Mouse (Mus musculus) adrenal gland, adult 2 months (tissue): ENCODE results near the gene Wnk2. TPM values are rescaled to one million over a fixed set of nuclear protein-coding genes. Genes with fewer than 3 reads are reported as not detected.
A peak's percentile ranks its signal among the peaks of the same experiment; 100 is the strongest.

Experiments used
- DNase-seq: peaks from one replicate; pipeline ENCODE4 v3.0.0; 2021
- long read RNA-seq: library from polyadenylated mRNA; stranded (forward); transcript quantifications from one replicate; pipeline ENCODE4 v2.0.0, GENCODE M21; 2021
- polyA plus RNA-seq: library from polyadenylated mRNA; depleted of rRNA; stranded (reverse); fragments of >200 nt; gene quantifications from 2 replicates; pipeline ENCODE4 v1.2.3, GENCODE M21; 2012; rRNA removed
- total RNA-seq, 2 experiments: library from RNA; stranded (reverse); gene quantifications; 2 replicates each; pipeline ENCODE4 v1.2.3; 2021

The Wnk2 gene
- total RNA-seq (1 to 10 TPM; 2.5 to 3.2 TPM), polyA plus RNA-seq (4.2 and 4.5 TPM in 2 replicates)
- long read RNA-seq = 0 reads

DNA sequence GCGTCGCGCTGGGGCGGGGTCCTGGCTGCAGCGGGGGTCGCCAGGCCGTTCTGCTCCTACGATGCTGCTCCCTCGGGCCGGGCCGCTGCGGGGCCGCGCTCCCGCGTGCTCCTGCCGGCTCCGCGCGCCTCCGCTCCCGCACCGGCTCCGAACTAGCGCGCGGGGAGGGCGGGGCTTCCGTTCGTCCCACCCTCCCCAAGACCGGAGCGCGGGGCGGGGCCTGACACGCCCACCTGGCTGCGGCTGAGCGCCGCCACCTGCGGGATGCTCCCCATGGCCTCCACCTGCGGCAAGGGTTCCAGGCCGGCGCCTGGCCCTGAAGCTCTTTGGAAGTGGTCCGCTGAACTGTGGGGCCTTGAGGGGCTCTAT is at the start of gene Wnk2:
TSS of gene Wnk2 (minus strand) at position 157 of the 369 bp plus-strand sequence.
- DNase-seq = peak; percentile 83

DNA sequence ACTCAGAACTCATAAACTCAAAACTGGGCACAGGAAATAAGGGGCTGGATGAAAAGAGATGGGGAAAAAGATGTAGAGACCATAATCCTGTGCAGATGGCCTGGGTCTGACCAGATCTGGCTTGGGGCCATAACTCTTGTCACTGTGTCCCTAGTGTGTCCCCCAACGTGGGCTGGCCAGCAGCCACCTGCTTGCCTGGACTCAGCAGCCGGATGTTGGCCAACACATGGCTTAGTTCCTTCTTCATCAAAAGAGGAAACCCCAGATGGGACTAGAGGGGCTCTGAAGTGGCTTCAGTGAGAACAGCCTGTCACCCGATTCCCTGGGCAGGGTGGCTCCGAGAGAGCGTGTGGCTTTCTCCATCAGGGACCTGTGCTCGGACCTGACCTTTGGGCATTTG is 49.0 kb upstream of the Wnk2 start:
- no peak for DNase-seq

GRCm38 (mm10) chr13:49196211-49196610 is 48.4 kb upstream of the Wnk2 start:
- no peak for DNase-seq

DNA sequence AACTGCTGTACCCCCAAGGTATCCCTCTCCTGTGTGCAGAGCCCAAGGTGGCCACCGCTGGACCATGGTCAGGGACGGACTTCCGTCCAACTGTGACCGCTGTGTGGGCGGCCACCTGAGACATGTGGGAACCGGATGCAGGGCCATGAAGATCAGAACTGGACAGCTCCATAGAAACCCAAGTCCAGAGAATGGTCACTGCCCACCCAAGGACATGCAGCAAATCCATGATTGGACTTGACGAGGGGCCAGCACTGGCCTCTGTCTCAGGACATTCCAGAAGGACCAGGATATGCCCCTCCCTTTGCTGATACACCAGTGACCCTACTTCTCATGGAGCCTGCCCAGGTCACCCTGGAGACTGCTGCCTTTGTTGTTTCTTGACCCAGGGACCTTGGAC is 47.8 kb upstream of the Wnk2 start:
- DNase-seq = no peak

DNA sequence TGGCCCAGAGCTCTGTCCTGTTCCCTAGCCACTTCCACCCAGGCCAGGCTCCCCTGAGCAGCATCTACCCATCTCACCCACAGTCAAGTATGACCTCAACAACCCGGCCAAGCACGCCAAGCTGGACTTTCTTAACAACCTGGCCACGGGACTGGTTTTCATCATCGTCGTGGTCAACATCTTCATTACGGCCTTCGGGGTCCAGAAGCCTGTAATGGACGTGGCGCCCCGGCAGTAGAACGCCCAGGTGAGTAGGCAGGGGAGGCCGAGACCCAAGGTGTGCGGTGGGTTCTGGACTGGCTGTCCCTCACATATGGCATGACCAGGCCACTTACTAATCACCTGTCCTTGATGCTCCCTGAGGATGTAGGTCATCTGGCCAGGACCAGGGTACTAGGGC is 47.0 kb upstream of the Wnk2 start:
- DNase-seq = no peak

- no peak for DNase-seq
These were observed 45.8 kb upstream of the Wnk2 start for GRCm38 (mm10) chr13:49193650-49194049.

DNA sequence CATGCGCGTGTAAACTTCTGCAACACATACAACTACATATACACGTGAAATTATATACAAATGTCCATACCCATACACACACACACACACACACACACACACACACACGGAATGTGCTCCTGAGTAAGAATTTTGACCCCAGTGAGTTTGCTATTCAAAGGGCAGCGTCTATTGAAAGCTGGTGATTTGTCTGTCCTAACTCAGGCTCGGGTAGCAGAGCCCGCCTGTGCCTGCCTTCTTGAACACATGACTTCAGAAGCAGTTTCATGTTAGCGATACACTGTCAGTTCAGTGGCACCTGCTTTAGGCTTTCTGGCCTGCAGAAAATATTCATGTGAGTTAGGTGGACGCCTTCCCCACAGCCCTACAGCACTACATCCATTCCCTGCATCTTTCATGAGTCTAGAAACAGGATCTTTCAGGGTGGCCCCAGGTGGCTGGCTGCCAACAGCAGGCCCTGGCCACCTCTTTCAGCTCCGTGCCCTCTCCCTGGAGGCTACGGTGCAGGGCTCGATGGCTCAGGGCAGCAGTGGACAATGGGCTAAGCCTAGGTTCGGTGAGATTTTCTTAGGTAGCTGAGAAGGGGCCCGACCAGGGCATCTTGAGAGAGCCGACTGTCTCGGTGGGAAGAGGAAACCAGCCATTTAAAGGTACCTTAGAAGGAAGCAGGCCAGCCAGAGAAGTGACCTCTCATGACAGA is 44.5 kb upstream of the Wnk2 start:
- no peak for DNase-seq

GRCm38 (mm10) chr13:49191673-49192035 is 43.8 kb upstream of the Wnk2 start:
- no peak for DNase-seq

DNA sequence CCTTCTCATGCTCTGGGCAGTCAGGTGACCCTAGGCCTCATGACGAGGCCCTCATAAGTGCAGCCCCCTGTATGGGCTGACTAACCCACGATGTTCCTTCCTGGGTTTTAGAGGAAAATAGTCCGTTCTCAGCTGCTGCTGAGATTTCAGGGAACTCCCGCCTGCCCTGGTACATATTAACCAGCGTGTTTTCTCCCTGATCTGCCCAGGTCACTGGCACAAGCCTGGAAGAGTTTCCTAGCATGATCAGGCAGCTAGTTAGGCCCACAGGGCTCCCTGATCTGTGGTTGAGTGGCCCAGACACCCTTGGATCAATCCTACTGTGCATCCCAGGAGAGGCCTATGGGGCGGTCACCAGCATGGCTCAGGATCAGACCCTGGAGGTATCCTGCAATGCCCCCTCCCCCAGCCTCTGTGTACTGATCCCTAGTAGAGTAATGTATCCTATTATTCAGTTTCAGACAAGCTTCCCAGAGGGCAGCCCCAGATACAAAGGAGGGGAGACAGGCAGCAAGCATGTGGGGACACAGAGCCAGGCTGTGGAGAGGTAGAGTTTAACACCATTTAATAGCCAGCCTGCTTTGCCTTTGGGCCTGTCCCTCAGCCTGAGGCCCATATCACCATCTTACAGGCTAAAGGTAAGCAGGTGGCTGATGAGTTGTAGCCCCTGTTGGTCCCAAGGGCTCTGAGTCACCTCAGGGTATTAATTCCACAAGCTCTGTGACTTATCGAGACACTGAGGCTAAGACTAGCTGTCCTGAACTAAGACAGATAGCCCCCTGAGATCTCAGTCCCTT is 43.3 kb upstream of the Wnk2 start:
- DNase-seq = no peak

- DNase-seq = peak; percentile 75
These were observed 42.4 kb upstream of the Wnk2 start for GRCm38 (mm10) chr13:49189970-49190870.

DNA sequence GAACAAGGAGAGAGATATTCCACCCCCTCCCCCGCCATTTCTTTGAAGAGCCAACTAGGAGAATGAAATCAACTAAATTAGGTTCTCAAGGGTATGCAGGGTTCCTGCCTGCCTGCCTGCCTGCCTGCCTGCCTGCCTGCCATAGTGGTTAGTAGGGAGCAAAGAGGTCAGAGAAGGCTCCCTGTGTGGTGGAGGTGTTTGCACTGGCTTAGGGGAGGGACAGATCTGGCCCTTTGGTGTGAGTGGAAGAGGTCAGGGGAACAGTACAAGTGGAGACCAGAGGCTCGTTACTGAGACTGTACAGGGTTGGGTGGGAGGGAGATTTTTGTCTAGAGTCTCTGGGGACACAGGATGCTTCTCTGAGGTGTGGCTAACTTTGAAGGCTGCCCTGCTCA is 41.1 kb upstream of the Wnk2 start:
- DNase-seq = no peak

DNA sequence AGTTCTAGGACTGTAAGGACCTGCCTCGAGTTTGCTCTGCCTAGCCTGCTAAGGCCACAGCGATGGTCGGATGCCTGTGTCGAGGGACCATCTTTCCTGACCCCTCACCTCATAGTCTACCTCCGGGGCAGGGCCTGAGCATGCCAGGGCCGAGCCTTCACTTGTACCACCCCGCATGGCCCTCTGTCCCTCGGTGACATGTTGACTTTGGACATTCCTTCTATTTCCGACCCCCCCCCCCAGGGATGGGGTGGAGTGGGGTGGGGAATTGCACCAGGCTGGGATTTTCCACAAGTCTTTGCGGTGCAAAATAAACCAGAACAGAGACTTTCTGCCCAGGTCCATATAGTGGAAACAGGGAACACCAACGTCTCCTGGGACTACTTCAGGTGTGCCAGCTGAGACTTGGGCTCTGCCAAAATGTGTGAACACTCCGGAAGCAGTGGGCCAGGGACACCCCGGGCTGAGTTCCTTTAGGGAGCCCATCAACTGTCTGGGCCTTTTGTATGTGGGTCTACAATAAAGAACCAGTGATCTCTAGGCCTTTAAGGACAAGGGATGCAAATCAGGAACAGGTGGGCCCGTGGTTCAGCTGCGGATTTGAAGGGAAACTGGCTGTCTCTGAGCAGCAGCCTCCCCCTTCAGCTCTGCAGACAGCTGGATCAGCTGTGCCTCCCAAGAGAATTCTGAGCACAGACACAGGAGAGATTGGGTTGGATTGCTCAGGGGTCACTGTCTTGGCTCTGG is 40.6 kb upstream of the Wnk2 start:
- DNase-seq = no peak

DNA sequence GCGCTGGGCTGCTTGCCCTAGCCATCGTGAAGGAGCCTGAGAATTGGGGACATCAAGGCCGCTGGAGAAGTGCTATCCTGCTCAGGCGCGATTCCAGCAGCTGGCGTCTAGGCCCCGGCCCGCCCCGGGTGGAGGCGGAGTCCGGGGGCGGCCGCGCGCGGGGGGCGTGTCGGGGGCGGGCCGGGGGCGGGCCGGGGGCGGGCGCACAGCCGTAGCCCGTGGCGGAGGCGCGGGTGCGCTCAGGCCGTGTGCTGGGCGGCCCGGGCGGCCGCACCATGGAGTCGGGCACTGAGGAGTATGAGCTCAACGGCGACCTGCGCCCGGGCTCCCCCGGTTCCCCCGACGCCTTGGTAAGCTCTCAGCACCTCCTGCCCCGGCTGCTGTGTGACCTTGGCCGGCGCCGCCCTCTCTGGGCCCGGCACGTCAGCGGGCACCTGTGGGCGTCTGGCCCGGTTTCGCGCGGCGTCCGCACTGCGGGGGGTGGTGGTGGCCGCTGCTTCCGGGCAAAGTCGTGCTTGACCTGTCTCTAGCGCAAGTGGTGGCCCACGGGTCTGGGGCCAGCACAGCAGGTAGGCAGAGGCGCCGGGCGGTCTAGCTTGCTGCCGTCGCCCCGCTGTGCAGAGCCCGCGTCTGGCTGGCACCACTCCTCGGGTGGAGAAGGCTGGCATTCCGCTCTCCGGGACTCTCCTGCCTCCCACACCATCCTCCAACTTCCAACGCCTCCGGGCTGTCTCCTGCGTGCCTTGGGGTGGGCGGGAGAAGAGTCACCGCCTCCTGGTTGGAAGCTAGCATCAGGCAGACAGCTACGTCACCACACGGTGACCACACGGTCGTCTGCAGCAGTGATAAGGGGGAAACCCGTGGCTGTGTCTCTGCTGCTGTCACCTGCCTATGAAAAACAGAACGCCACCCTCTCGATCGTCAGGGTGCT is 39.7 kb upstream of the Wnk2 start, which contains the start of gene Ninj1:
TSS of gene Ninj1 (plus strand) at position 198 of the 931 bp plus-strand sequence.
- DNase-seq = peak; percentile 92

DNA sequence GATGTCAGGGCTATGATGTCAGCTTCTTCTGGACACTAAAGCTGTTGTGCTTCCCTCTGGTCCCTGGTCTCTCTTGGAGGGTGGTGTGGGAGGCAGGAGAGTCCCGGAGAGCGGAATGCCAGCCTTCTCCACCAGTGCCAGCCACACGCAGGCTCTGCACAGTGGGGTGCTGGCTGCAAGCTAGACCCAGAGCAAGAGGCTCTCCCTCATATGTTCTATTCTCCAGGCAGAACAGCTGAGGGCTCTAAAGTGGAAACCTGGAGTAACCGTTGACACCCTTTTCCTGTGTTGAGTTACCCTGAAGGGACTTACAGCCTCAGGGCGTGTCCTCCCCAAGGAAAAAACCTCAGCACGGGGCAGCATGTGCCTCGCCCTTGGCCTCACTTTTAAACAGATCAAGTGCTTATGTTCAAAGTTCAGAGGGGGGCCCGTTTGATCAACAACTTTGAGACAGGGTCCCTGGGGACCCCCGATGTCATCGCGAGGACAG is 39.0 kb upstream of the Wnk2 start:
- DNase-seq = no peak

GRCm38 (mm10) chr13:49183646-49184045 is 35.8 kb upstream of the Wnk2 start:
- DNase-seq = peak; percentile 66

DNA sequence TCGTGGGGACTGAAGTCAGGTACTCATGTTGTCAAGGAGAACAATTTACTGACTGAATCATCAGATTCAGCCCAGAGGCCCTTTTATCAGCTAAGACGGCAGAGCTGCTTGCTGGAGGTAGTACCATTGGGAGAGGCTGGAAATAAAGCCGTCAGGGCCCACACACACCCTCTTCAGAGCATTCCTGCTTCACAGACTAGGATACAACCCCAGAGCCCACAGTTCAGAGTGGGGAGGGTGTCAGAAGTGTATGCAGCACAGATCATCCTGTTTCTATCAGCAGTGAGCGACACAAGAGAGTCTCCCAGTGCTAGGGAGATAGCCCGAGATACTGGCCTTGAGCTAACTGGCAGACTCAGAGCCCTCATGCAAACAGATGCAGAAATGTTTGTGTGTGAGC is 35.3 kb upstream of the Wnk2 start:
- peak; percentile 62 for DNase-seq

DNA sequence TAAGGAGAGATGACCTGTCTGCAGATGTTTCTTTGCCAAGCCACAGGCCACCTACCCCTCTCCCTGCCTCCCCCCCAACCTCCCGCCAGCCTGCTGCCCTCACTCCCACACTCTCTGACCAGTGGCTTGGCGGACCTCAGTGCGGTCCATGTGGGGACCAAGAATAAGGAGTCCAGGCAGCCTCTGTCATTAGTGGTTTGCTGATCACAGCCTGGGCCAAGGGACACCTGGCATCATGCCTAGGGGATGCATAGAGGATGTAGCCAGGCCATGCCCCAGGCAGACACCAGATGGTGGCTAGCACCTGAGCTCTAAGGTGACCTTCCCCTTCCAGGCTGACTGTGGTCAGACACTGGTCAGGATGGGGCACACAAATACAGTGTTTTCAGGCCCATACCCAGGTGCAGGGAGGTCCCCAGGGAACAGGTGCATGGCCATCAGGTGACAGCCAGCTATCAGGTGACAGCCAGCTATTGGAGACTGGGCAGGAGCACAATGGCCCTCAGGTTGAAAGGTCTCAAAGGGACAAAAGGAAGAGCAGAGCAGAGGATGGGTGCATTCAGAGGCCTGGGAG is 33.7 kb upstream of the Wnk2 start:
- no peak for DNase-seq

DNA sequence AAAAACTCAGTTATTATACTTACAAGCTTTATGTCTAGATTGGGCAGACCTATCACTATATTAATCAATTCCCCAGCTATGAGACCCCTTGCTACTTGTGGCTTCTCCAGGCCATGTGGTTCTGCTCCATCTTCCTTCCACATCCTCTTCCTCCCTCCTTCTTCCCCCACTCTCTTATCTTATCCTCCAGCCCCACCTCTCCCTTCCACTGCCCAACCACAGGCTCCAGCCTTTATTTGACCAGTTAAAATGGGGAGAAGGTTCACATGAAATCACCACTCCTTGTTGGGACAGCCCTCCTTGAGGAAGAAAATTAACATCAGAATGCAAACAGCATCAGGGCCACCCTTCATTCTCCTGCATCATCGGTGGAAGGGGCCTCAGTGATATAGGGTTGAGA is 32.9 kb upstream of the Wnk2 start:
- no peak for DNase-seq

DNA sequence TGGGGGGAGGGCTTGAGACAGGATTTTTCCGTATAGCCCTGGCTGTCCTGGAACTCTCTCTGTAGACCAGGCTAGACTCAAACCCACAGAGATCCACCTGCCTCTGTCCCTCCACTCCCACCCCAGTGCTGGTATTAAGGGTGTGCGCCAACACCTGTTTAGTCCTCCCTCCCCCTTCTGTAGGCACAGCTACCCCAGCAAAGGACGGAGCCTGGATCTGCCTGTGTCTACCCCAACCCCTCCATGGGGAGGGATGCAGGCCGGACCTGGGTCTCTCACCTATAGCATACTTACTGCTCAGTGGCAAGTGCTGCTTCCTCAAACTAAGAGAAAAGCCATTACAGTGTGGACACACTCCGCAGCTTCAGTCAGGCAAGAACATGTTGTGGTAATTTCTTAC is 32.5 kb upstream of the Wnk2 start:
- DNase-seq = no peak
